Mouse (Mus musculus) heart, postnatal 25 days (tissue): Measurements from ENCODE around the gene Npnt. TPM values are rescaled to one million over a fixed set of nuclear protein-coding genes. Genes with fewer than 3 reads are reported as not detected.

Experiments used
- DNase-seq: peaks from one replicate; pipeline ENCODE4 v3.0.0; 2022; ENCODE audit warnings: low spot score
- intact Hi-C: fragments of 180-260 bp; cut with DNase I; formaldehyde crosslinking; loops from one replicate; pipeline ENCODE4 v1.15.1; 2025
- total RNA-seq, 2 experiments: library from RNA; stranded (reverse); gene quantifications; 2 replicates each; pipeline ENCODE4 v1.2.3; 2021

Npnt gene
- total RNA-seq, 2 experiments from 2014 or later, result 2.7 to 4.6 TPM

GRCm38 (mm10) chr3:132940181-132940990 is 9.7 kb downstream of the Npnt start:
- intact Hi-C loops, result no loop called here
- DNase-seq, result no peak

GRCm38 (mm10) chr3:132939006-132939405 is 11.1 kb downstream of the Npnt start:
- DNase-seq, result no peak
- intact Hi-C loops, result no loop called here

- intact Hi-C loops, result no loop called here
- DNase-seq, result no peak
Measured at GRCm38 (mm10) chr3:132934649-132935048, 15.4 kb downstream of the Npnt start.

GRCm38 (mm10) chr3:132931526-132931925 is 18.6 kb downstream of the Npnt start:
- DNase-seq, result no peak
- intact Hi-C loops, result no loop called here

GRCm38 (mm10) chr3:132929866-132930265 is 20.2 kb downstream of the Npnt start:
- DNase-seq, result no peak
- intact Hi-C loops, result no loop called here

- no peak for DNase-seq
- intact Hi-C loops, result no loop called here
Measured at GRCm38 (mm10) chr3:132928186-132928585, 21.9 kb downstream of the Npnt start.

- intact Hi-C loops, result no loop called here
- no peak for DNase-seq
Measured at GRCm38 (mm10) chr3:132919798-132920197, 30.3 kb downstream of the Npnt start.

GRCm38 (mm10) chr3:132919240-132919639 is 30.9 kb downstream of the Npnt start:
- no peak for DNase-seq
- intact Hi-C loops, result no loop called here

GRCm38 (mm10) chr3:132917356-132918090 is 32.6 kb downstream of the Npnt start:
- intact Hi-C loops, result no loop called here

GRCm38 (mm10) chr3:132915661-132916060 is 34.4 kb downstream of the Npnt start:
- intact Hi-C loops, result no loop called here
- no peak for DNase-seq

More at GRCm38 (mm10) chr3:132917356-132918090, 32.6 kb downstream of the Npnt start:
- no peak for DNase-seq

GRCm38 (mm10) chr3:132912420-132912819 is 37.7 kb downstream of the Npnt start:
- intact Hi-C loops, result no loop called here

GRCm38 (mm10) chr3:132911716-132912115 is 38.4 kb downstream of the Npnt start:
- intact Hi-C loops, result no loop called here
- DNase-seq, result no peak

More at GRCm38 (mm10) chr3:132912420-132912819, 37.7 kb downstream of the Npnt start:
- DNase-seq, result no peak

GRCm38 (mm10) chr3:132910727-132911126 is 39.4 kb downstream of the Npnt start:
- DNase-seq, result no peak
- intact Hi-C loops, result no loop called here

- no peak for DNase-seq
- intact Hi-C loops, result no loop called here
Measured at GRCm38 (mm10) chr3:132909736-132910135, 40.4 kb downstream of the Npnt start.

- DNase-seq, result no peak
- intact Hi-C loops, result no loop called here
Measured at GRCm38 (mm10) chr3:132907506-132908203, 42.4 kb downstream of the Npnt start.

- intact Hi-C loops, result no loop called here
- no peak for DNase-seq
Measured at GRCm38 (mm10) chr3:132905224-132905930, 44.7 kb downstream of the Npnt start.

- no peak for DNase-seq
- intact Hi-C loops, result no loop called here
Measured at GRCm38 (mm10) chr3:132903386-132903785, 46.7 kb downstream of the Npnt start.

GRCm38 (mm10) chr3:132902921-132903320 is 47.2 kb downstream of the Npnt start:
- intact Hi-C loops, result no loop called here
- no peak for DNase-seq

- intact Hi-C loops, result no loop called here
- no peak for DNase-seq
Measured at GRCm38 (mm10) chr3:132902206-132902605, 47.9 kb downstream of the Npnt start.

- intact Hi-C loops, result no loop called here
- DNase-seq, result no peak
Measured at GRCm38 (mm10) chr3:132897891-132898290, 52.2 kb downstream of the Npnt start.
